Mouse (Mus musculus) adrenal gland, adult 2 months (tissue): ENCODE measurements around the gene Ulk3. TPM values are rescaled to one million over a fixed set of nuclear protein-coding genes. Genes with fewer than 3 reads are reported as not detected.

Source experiments
- DNase-seq: peaks from one replicate; pipeline ENCODE4 v3.0.0; 2021
- long read RNA-seq: library from polyadenylated mRNA; stranded (forward); transcript quantifications from one replicate; pipeline ENCODE4 v2.0.0, GENCODE M21; 2021
- polyA plus RNA-seq: library from polyadenylated mRNA; depleted of rRNA; stranded (reverse); fragments of >200 nt; gene quantifications from 2 replicates; pipeline ENCODE4 v1.2.3, GENCODE M21; 2012; rRNA removed
- total RNA-seq, 2 experiments: library from RNA; stranded (reverse); gene quantifications; 2 replicates each; pipeline ENCODE4 v1.2.3; 2021

Gene Ulk3
- total RNA-seq (10 to 100 TPM; 11.0 to 14.7 TPM), polyA plus RNA-seq (20.7 and 23.0 TPM in 2 replicates)
- long read RNA-seq, partial matches to known transcripts = 0 of 1 reads
- long read RNA-seq, other reads (novel, unspliced or antisense) = 0 of 1 reads

DNA sequence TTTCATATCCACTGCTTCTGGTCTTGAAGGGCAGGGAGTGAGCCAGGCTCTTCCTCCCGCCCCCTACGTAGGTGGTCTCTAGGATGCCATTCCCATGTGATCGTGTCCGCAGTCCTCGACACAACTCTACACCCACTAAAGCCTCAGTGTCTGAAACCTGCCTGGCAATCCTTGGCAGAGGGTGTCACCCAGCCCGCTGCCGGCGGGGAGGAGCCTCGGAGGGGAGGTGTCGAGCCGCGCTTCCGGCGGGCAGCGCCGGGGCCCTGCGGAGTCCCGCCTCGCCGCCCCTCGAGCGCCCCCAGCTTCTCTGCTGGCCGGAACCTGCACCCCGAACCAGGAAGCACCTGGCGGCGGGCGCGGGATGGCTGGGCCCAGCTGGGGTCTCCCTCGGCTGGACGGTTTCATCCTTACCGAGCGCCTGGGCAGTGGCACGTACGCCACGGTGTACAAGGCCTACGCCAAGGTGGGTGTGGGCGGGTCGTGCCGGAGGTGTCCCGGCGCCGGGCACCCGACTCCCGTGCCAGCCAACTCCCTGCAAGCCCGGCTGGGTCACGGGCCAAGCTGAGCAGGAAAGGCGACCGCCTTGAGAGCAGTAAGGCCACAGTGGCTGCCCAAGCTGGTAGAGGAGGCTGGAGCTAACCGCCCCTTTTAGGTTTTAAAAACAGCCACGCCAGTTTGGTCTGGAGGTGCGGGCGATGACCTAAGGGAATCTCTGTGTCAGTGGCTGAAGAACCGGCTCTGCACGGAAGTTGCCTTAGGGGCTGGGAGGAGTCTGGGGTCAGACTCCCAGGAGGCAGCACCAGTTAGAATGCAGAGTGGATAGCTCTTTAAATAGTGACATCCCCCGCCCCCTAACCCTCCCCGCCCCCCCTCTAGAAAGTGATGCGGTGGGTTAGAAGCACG is at the start of gene Ulk3:
Gene Ulk3 (plus strand): TSS at position 229 of the 903 bp plus-strand sequence.
- DNase-seq = peak; percentile 92

DNA sequence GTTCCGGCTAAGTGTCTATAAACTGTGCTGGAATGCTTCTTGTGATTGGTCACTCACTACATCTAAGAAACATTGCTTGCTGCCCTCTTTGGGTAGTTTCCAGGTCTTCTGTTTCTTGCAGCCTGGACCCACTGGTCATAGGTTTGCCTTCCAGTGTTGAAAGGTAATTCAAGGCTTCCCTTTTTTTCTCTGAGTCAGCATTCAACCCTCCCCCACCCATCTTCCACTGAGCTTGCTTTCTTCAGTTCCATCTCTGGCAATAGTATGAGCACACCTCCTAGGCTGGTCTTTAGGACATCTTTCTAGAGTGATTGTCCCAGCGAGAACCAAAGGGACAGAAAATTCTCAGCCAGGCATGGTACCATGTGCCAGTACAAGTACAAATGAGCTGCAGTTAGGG is 49.7 kb upstream of the Ulk3 start:
- no peak for DNase-seq

DNA sequence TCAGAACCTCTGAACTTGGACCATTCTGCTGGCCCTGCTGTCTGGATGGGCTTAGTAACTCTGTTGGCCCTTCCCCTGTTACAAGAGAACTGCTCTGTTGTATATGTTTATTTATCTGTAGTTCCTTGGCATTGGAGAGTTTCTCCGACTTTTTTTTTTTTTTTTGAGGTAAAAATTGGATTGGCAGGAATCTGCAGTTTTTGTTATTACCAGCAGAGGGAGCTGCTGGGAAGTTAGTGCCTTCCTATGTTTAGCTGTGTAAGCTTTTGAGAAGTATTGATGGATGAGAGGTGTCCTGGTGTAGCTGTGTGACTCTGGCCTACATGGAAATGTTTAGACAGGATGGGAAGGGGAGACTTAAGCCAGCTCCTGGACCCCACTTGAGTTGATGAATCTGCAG is 47.9 kb upstream of the Ulk3 start:
- no peak for DNase-seq

DNA sequence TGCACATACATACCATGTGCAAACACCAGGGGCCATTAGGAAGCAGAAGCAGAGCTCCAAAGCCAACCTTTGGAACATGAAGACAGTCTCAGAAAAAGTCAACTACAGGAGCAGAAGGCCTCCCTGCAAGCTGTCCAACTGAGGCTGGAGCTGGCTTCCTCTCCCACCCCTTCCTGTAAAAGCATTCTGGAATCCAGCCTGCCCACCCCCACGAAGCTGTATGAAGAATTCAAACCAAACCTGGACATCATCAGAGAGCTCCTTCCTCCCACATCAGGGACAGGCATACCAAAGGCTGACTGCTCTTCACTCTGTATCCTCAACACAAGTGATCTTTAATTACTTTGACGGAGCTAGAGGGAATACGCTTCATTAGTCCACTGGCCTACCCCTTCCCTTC is 45.3 kb upstream of the Ulk3 start:
- no peak for DNase-seq

GRCm38 (mm10) chr9:57547287-57547686 is 42.0 kb upstream of the Ulk3 start:
- no peak for DNase-seq

- DNase-seq = no peak
These were observed 41.4 kb upstream of the Ulk3 start for GRCm38 (mm10) chr9:57547869-57548268.

DNA sequence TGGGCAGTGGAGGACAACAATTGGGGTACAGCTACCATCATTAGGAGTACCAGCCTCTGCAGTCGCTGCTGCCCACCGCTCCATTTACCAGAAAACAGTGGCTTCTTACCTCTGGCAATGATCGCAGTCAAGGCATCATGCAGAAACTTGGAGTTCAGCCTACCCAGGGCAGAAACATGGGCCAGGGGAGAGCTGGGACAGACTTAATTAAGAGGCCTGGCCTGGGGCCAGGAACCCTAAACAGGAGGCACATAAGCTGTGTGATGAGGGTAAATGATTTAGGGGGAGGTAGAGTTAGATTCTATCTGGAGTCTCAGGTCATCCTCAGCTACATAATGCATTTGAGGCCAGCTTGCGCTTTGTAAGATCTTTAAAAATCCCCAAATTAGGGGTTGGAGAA is 40.1 kb upstream of the Ulk3 start:
- no peak for DNase-seq

- DNase-seq = peak; percentile 80
These were observed 39.0 kb upstream of the Ulk3 start for GRCm38 (mm10) chr9:57550126-57550862.

GRCm38 (mm10) chr9:57552139-57552887 is 36.9 kb upstream of the Ulk3 start, which contains the start of gene Mpi:
Gene Mpi (minus strand): TSS chr9:57552763.
- peak; percentile 76 for DNase-seq

DNA sequence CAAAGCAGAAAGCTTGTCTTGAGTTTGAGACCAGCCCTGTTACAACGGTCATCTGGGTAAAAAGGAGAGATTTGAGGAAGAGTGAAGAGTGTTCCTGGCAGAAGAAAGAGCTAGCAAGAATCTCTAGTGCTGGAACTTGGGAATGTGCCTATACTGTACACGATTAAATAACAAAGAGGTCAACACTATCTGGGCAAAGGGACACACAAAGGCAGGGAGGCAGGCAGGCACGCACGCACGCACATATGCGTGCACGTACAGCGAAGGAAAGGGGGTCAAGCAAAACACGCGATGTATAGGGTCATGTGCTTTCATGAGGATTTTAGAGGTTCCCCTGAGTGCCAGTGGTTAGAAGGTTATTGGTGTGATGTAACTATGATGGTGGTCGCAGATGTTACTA is 36.1 kb upstream of the Ulk3 start:
- no peak for DNase-seq

DNA sequence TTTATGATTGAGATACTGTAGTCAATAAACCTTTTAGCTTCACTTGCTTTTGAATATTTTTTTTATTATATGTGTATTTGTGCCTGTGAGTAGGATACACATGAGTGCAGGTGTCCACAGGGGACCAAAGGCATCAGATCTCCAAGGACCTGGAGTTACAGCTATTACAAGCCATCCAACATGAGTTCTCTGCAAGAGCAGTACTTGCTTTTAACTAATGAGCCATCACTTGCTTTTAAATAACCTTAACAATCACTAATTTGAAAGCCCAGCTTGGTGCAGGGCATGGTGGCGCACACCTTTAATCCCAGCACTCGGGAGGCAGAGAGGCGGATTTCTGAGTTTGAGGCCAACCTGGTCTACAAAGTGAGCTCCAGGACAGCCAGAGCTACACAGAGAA is 34.5 kb upstream of the Ulk3 start:
- no peak for DNase-seq

DNA sequence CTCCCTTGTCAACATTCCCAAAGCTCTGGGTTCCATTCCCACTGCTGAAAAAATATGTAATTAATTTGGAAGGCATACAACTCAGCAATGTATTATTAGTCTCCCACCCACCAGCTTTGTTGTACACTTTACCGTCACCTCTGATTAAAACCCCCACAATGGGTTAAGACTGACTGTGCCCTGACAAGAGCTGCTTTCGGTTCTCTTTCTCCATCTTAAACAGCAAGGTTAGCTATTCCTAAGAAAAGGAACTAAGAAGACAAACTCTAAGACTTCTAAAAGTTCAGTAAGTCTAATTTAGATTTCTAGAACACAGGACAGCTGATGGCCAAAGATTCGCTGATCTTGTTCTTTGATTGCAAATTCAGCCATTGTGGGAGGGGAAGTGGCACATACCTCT is 32.0 kb upstream of the Ulk3 start:
- no peak for DNase-seq

- no peak for DNase-seq
These were observed 30.6 kb upstream of the Ulk3 start for GRCm38 (mm10) chr9:57558625-57559024.

DNA sequence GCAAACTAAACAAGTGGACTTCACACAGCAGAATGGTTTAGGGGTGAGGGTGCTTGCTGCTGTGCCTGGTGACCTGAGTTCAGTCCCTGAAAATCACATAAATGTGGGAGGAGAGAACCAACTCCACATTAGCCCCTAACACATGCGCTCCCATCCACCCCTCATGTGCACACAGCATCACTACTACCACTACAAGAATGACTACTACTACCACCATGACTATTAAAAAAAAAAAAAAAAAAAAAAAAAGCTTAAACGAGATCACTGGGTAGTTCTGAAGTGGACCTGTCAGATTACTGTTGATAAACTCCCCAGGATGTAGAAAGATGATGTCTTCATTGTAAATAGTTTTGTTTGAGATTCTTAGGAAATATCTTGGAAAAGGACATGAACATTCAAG is 29.7 kb upstream of the Ulk3 start:
- DNase-seq = no peak

DNA sequence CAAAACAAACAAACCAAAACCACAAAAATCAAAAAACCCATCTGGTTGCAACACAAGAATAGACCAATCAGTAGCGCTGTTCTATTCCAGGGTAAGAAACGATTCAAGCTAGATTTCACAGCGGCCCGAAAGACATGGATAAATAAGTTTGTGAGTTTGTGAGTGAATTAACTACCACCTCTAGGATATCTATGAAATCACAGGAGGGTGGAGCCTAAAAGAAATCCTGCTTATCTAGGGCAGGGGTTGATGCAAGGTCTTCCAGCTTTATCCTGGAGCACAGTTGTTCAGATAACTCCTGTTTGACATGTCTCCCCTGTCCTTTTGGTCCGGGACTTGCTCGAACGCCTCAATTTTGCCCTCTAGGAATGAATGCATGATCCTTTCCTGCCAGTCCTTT is 29.0 kb upstream of the Ulk3 start:
- DNase-seq = no peak

GRCm38 (mm10) chr9:57560861-57561710 is 28.2 kb upstream of the Ulk3 start, which contains the start of gene Scamp2:
Gene Scamp2 (plus strand): TSS chr9:57560943.
- peak; percentile 98 for DNase-seq

DNA sequence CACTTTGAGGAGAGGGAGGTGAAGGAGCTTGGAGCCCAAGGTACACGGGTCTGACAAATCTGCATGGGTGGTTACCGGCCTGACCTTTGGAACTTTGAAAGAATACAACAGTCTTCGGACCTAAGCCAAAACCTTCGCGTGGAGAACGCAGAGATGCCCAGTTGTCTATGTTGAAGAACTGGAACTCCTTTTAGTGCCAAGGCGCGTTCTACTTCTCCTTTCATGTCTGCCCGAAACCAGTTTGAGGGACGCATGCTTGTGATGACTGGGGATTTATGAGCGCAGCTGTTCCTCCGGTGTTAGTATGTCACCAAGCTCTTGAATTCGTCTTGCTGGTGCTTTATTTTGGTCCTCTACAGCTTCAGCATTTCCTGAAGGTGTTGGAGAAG is 27.5 kb upstream of the Ulk3 start:
- DNase-seq = no peak

DNA sequence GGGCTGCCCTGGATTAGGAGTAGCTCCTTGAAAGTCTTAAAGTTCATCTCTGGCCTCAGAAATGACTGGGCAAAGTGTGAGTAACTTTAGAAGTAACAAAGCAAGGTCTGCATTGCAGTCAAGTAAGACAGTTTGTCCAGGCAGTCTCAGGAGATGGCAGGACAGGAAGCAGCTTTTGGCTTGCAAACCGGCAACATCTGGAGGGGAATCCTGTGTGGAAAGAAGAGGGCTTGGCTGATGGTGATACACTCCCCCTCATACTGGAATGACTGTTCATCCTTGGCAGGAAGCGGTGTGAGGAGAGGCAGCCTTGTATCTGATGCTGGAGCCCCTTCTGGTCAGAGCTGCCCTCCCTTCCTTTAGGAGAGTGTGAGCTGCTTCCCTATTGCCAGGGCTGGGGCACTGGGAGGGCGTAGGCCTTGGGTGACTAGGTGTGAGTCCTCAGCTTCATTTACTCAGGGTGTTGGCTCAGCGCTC is 26.3 kb upstream of the Ulk3 start:
- no peak for DNase-seq

- no peak for DNase-seq
These were observed 24.6 kb upstream of the Ulk3 start for GRCm38 (mm10) chr9:57564609-57565008.

DNA sequence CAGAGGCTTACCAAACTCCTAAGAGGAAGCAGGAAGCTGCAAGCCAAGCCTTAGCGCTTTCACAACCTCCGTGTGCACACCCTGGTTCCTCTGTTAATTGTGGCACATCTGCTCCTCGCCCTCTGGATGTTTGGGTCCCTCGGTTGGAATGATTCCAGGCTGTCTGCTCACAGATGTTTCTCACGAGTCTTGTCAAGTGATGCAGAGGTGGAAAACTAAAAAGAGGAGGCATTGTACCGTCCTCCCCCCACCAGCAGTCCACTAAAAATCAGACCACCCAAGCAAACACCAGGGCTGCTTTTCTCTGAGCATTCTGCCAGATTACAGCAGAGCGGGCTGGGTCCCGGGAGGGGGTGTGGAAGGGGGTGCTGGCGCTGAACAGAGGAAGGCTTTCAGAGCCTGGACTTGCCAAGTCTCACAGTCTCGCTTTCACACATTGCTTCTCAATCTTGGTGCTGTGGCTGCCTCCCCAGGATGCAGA is 23.5 kb upstream of the Ulk3 start:
- no peak for DNase-seq

DNA sequence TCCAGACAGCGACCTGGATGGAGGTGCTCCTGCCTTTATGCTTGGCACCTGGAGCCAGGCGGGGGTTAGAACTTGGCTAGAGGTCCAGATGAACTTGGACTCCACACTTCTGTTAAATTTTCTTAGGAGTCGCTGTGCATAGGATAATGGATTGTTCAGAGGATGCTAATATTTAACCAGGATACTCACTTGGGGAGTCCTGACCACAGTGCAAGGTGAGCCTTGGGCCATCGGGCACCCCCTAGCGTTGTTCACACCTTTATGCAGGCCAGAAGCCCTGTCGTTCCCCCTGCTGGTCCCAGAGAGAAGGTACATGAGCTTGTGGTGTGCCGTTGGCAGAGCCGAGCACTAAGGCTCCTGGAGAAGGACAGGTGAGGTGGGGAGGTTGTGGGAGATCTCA is 22.4 kb upstream of the Ulk3 start:
- DNase-seq = no peak
